Mouse (Mus musculus) telencephalon, adult 2 months (tissue): ENCODE measurements around the gene Eml1.
"Not testable (repeated sequence)": the region's sequence is repeated elsewhere in the genome, so short reads cannot be mapped to it uniquely, and the experiment has no call there.

ENCODE experiments used
- DNase-seq: peaks from one replicate; pipeline ENCODE4 v3.0.0-alpha.2; 2011; ENCODE audit warnings: low read depth, low spot score

Eml1 gene

GRCm38 (mm10) chr12:108472898-108473297 is 102.1 kb downstream of the Eml1 start:
- DNase-seq = no peak

GRCm38 (mm10) chr12:108474440-108474839 is 103.7 kb downstream of the Eml1 start:
- DNase-seq = no peak

- no peak for DNase-seq
Measured at GRCm38 (mm10) chr12:108478714-108479113, 108.0 kb downstream of the Eml1 start.

GRCm38 (mm10) chr12:108480704-108481365 is 110.1 kb downstream of the Eml1 start:
- no peak for DNase-seq

GRCm38 (mm10) chr12:108489076-108489475 is 118.3 kb downstream of the Eml1 start:
- no peak for DNase-seq

- no peak for DNase-seq
Measured at GRCm38 (mm10) chr12:108489741-108490140, 119.0 kb downstream of the Eml1 start.

GRCm38 (mm10) chr12:108490336-108490735 is 119.6 kb downstream of the Eml1 start:
- DNase-seq = no peak

GRCm38 (mm10) chr12:108490954-108491353 is 120.2 kb downstream of the Eml1 start:
- DNase-seq = no peak

GRCm38 (mm10) chr12:108494011-108494541 is 123.3 kb downstream of the Eml1 start:
- peak; percentile 60 for DNase-seq

- DNase-seq = no peak
Measured at GRCm38 (mm10) chr12:108495455-108496235, 124.9 kb downstream of the Eml1 start.

GRCm38 (mm10) chr12:108503064-108503463 is 132.3 kb downstream of the Eml1 start:
- DNase-seq = no peak

- no peak for DNase-seq
Measured at GRCm38 (mm10) chr12:108503582-108503981, 132.8 kb downstream of the Eml1 start.

- no peak for DNase-seq
Measured at GRCm38 (mm10) chr12:108505846-108506245, 135.1 kb downstream of the Eml1 start.

GRCm38 (mm10) chr12:108507046-108507445 is 136.3 kb downstream of the Eml1 start:
- not testable (repeated sequence) for DNase-seq

- DNase-seq = peak; percentile 48
Measured at GRCm38 (mm10) chr12:108510571-108510970, 139.8 kb downstream of the Eml1 start.

GRCm38 (mm10) chr12:108511009-108511408 is 140.3 kb downstream of the Eml1 start:
- DNase-seq = peak; percentile 79

GRCm38 (mm10) chr12:108515464-108515863 is 144.7 kb downstream of the Eml1 start:
- DNase-seq = no peak

- DNase-seq = no peak
Measured at GRCm38 (mm10) chr12:108519374-108519773, 148.6 kb downstream of the Eml1 start.

GRCm38 (mm10) chr12:108529214-108529613 is 158.5 kb downstream of the Eml1 start:
- peak; percentile 62 for DNase-seq

- no peak for DNase-seq
Measured at GRCm38 (mm10) chr12:108534484-108534883, 163.7 kb downstream of the Eml1 start.

- DNase-seq = no peak
Measured at GRCm38 (mm10) chr12:108536461-108536860, 165.7 kb downstream of the Eml1 start.

- no peak for DNase-seq
Measured at GRCm38 (mm10) chr12:108541088-108541487, 170.3 kb downstream of the Eml1 start.
